Mouse (Mus musculus) gastrocnemius, postnatal 4 days (tissue): ENCODE results near the gene Msrb1. TPM values are rescaled to one million over a fixed set of nuclear protein-coding genes. Genes with fewer than 3 reads are reported as not detected.

Experiments used
- DNase-seq, 2 experiments: peaks; one replicate each; pipeline ENCODE4 v3.0.0; 2021 to 2022; ENCODE audit warnings: low spot score in 2 of 2, mixed read lengths in 2 of 2
- long read RNA-seq, 2 experiments: library from polyadenylated mRNA; stranded (forward); transcript quantifications; one replicate each; pipeline ENCODE4 v2.0.0; 2021
- total RNA-seq, 2 experiments: library from RNA; stranded (reverse); gene quantifications; 2 replicates each; pipeline ENCODE4 v1.2.3; 2021

Gene Msrb1
- total RNA-seq: 100 to 1,000 TPM in 1 of 2 experiments, 10 to 100 TPM in 1; 91.8 to 101 TPM
- long read RNA-seq, experiment 1, transcript Msrb1-202 (5 exons, 886 nt): major isoform, 16 of 25 reads
- long read RNA-seq, experiment 1, partial matches to known transcripts: 0 of 25 reads
- long read RNA-seq, experiment 1, other reads (novel, unspliced or antisense): 5 of 25 reads
- long read RNA-seq, experiment 2, transcript Msrb1-202 (5 exons, 886 nt): major isoform, 8 of 17 reads
- long read RNA-seq, experiment 2, partial matches to known transcripts: 2 of 17 reads
- long read RNA-seq, experiment 2, other reads (novel, unspliced or antisense): 3 of 17 reads

GRCm38 (mm10) chr17:24736330-24737051 is at the start of gene Msrb1:
Gene Msrb1 (plus strand): TSS chr17:24736642.
- DNase-seq: peak; percentile 84 to 95

DNA sequence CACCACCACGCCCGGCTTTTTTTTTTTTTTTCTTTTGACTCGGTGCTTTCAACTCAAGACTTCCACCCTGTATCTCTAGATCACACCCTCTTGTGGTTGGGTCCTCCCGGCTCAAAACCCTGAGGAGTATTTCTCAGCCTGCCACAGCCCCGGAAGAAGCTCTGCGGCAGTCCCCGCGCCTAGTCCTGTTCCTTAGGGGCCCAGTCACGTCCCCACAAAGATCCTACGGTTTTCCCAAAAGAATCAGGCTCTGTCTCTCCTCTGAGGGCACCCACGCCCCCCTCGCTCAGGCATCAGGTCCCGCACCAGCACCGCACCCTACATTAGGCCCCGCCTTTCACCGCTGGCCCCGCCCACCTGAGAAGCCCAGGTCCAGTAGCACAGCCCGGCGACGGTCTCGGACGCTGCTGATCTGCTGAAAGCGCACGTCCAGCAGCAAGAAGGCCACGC is 49.3 kb upstream of the Msrb1 start:
- DNase-seq: no peak

- no peak for DNase-seq
These were observed 48.8 kb upstream of the Msrb1 start for GRCm38 (mm10) chr17:24687599-24687998.

DNA sequence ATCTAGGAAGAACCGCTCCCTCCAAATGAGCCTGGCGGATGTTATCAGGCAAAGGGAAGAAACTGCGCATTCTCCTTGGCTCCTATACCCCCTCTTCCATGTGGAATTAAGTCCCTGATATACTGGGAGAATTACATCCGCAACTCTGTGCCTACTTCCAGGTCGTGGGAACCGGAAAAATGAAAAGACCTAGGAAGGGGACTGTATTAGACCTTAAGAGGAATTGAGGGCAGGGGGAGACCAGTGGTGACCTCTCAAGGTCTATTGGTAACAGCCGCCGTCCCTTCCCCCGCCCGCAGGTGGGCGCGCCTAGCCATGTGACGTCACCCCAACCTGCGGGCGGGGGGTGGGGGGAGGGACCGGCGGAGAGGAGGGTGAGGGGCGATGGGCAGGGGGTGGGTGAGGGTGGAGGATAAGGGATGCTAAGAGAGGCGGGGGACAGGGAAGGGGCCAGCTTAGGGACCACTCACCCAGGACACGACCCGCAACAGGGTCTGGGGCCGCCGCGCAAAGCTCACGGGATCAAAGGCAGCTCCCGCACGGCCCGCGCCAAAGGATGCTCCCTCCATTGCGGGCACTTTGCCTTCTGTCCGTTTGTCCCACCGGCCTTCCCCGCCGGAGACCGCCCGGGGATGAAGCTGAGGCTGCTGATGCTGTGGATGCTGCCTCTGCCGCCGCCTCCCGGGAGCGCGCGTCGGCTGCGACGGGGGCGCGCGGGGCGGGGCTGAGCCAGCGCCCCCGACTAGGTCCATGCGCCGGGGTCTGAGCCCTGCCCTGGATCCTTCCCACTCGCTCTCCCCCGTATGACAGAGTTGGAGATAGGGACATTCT is 47.0 kb upstream of the Msrb1 start, which contains the start of gene Syngr3:
Gene Syngr3 (minus strand): TSS at position 705 of the 831 bp plus-strand sequence.
- DNase-seq: no peak

- no peak for DNase-seq
These were observed 44.1 kb upstream of the Msrb1 start for GRCm38 (mm10) chr17:24692385-24692784.

GRCm38 (mm10) chr17:24695326-24696010 is 41.0 kb upstream of the Msrb1 start:
- no peak for DNase-seq

GRCm38 (mm10) chr17:24696011-24696697 is 40.3 kb upstream of the Msrb1 start, which contains the start of the genes Gfer and Noxo1:
Gene Gfer (minus strand): TSS chr17:24696156.
Gene Noxo1 (plus strand): TSS chr17:24696234.
- peak; percentile 88 to 90 for DNase-seq

GRCm38 (mm10) chr17:24697985-24698384 is 38.5 kb upstream of the Msrb1 start:
- no peak for DNase-seq

DNA sequence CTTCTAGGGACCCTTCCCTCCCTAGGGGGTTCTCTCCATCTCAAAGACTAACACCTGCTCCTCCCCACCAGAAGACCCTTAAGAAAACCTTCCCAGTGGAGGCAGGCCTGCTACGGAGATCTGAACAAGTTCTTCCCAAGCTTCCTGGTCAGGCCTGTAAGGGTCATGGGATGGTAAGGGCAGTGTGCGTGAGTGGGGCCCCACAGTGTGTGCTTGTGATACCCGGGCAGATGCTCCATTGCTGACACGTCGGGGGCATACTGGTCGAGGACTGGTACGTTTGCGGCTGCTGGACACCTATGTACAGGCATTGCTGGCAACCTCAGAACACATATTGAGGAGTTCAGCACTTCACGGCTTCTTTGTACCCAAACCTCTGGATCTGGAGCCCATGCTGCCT is 37.7 kb upstream of the Msrb1 start:
- no peak for DNase-seq

DNA sequence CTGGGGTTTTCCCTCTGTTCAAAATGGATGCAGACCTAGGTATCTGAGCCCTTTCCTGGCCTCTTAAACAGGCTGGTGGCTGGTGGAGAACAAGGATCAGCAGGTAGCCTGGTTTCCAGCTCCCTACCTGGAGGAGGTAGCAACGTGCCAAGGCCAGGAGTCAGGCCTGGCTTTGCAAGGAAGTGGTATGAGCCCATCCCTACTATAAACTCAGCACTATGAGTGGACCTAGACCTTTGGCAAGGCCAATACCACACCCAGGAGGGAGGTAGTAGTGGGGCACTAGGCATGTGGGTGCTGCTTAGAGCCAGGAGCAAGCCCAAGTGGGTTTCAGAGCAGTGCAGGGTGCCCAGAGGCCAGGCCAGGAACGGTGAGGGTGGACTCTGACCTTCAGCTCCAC is 37.0 kb upstream of the Msrb1 start:
- DNase-seq: no peak

GRCm38 (mm10) chr17:24701251-24701650 is 35.2 kb upstream of the Msrb1 start:
- no peak for DNase-seq

GRCm38 (mm10) chr17:24705821-24706220 is 30.6 kb upstream of the Msrb1 start:
- DNase-seq: no peak

DNA sequence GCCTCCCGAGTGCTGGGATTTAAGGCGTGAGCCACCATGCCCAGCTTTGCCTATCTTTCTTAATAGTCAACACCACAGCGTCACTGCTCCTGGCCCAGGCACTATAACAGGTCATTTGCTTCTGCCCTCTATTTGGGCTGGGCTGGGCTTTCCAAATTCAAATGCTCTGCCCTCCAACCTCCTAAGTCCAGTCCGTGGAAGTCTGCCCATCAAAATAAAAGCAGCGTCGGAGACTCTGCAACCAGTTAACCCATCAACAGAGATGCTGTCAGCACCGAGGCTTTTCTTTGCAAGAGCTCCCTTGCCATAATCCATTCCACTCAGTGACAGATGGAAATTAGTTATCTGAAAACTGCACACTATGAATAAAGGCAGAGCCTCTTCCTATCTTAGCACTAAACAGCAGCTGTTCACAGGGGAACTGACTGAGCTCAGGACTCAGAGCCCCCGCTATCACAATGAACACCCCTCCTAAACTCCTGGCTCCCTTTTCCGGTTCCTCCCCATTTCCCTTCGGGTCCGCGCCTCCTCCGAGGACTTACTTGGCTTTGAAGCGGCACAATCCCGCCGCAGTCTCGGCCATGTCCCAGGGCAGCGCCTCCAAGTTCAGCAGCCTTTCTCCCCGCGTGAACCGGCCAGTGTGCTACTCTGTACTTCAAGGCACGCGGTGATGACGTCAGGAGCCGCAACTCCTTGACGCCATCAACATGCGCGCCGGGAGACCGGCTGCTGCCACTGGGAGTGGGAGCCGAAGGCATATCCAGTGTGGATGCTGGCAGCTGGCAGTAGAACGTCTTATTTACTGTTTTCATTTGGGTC is 29.3 kb upstream of the Msrb1 start, which contains the start of gene Tbl3:
Gene Tbl3 (minus strand): TSS at position 679 of the 819 bp plus-strand sequence.
- peak; percentile 82 to 90 for DNase-seq

DNA sequence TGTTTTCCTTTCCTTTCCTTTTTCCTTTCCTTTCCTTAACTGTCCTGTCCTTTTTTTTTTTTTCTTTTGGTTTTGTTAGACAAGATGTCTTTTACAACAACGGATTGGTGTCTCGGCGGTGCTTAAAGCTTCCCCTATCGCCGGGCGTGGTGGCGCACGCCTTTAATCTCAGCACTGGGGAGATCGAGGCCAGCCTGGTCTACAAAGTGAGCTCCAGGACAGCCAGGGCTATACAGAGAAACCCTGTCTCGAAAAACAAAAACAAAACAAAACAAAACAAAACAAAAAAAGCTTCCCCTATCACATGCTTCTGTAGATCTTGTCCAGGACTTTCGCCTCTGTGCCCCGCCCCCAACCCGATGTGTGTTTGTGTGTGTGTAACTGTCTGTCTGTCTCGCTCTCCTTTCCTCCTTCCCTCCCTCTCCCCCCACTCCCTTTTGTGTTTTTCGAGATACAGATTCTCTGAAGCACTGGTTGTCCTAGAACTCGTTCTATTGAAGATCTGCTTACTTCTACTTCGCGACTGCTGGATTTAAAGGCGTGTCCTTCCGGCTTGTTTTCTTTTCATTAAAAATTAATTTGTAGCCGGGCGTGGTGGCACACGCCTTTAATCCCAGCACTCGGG is 28.5 kb upstream of the Msrb1 start:
- DNase-seq: no peak

- DNase-seq: no peak
These were observed 27.8 kb upstream of the Msrb1 start for GRCm38 (mm10) chr17:24708646-24709045.

- DNase-seq: no peak
These were observed 20.9 kb upstream of the Msrb1 start for GRCm38 (mm10) chr17:24715556-24715955.

GRCm38 (mm10) chr17:24716166-24716682 is 20.2 kb upstream of the Msrb1 start:
- no peak for DNase-seq

GRCm38 (mm10) chr17:24717943-24718342 is 18.5 kb upstream of the Msrb1 start, which contains the start of the genes Rnf151 and Rps2:
Gene Rnf151 (minus strand): TSS chr17:24718063.
Gene Rps2 (plus strand): TSS chr17:24718116.
- DNase-seq: no peak
